Mouse (Mus musculus) kidney, adult 2 months (tissue): ENCODE data around the gene Colgalt1.

Experiments used
- CTCF ChIP-seq: fragments of 200-500 bp; conservative IDR thresholded peaks from 2 replicates; pipeline ENCODE4 v1.5.1; 2011; ENCODE audit warnings: low read depth, mild to moderate bottlenecking, control low read depth, low read length, moderate library complexity, mixed read lengths; ENCODE audit not compliant: insufficient read depth, insufficient read length
- POLR2A ChIP-seq: fragments of 200-500 bp; IDR thresholded peaks from one replicate; pipeline ENCODE4 v1.6.1; 2011; ENCODE audit warnings: low read depth, low read length, control low read depth

DNA sequence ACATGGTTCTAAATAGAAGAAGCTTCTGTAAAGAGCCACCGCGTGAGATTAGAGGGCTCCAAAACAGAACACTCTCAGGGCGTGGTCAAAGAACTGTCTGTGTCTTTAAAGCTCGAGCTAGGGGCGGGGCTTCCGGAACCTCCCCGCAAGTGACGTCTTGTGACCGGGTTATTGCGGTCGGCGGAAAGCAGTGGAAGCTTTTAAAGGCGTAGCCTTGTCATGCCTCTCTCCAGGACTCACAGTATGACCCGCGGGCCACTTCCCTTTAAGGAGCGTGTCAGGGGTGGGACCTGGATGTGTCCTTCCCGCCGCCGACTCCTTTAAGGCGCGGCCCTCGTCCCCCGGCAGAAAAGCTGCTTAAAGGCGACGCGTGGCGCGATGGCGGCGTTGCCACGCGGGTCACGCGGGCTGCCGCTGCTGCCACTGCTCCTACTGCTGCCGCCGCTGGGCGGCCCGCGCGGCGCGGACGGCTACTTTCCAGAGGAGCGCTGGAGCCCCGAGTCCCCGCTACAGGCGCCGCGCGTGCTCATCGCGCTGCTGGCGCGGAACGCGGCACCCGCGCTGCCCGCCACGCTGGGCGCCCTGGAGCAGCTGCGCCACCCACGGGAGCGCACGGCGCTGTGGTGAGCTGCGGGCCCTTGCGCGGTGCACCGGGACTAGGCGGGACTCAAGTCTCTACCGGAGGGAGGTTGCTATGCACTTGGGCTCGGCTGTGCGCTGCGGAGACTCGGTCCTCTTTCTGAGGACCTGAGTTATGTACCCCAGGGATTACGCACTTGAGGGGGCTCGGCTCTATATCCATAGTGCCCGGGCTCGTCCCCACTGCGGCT, at the start of gene Colgalt1:
- TF ChIP-seq CTCF (no peak), POLR2A (no peak)
